Mouse (Mus musculus): Measurements from ENCODE around the gene Trim62. TPM values are rescaled to one million over a fixed set of nuclear protein-coding genes. Genes with fewer than 3 reads are reported as not detected.

Trim62 gene
- polyA plus RNA-seq, 1 experiment: 33.5 TPM

DNA sequence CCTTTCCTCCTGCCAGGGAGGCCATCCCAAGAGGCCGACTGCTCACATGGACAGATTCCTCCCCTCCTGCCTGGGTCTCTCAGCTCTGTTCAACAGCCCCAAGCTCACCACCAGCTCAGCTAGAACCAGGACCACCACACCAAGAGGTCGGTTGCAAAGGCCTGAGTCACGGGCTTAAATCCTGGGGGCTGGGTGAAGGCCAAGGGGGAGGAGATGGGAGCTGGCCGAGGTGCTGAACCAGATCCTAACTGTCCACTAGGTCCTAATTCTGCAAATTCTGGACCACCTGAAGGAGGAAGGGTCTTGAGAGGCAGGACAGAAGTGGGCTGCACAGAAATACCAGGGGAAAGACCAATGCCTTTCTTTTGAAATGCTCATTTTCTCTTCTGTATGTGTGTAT, 30.4 kb downstream of the Trim62 start:
- no peak for DNase-seq (ENCODE audit: low read depth)
- TF ChIP-seq POLR2A (IDR thresholded peaks at IDR 0.05; ENCODE audit: borderline replicate concordance, extremely low read depth, insufficient read depth, insufficient read length, poor library complexity, severe bottlenecking) (no peak), CTCF (IDR thresholded peaks at IDR 0.05; ENCODE audit: borderline replicate concordance, extremely low read depth, insufficient read depth, insufficient read length) (no peak)

DNA sequence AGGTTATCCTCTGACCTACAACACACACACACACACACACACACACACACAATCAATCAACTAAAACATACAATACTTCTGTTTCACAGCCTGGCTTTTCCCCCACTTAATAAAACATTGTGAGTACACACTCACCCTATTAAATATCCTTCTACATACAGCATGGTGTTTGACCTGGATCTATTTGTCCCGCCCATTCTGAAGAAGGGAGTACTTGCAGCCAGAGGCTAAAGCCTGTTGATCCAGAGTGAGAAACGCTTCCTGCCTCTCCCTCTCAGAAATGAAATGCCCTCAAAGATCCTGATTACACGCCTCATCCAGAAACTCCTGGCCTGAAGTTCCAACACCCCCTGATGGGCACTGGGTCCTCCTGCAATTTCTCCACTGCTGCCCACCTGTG, 33.7 kb downstream of the Trim62 start:
- no peak for DNase-seq (ENCODE audit: low read depth)

DNA sequence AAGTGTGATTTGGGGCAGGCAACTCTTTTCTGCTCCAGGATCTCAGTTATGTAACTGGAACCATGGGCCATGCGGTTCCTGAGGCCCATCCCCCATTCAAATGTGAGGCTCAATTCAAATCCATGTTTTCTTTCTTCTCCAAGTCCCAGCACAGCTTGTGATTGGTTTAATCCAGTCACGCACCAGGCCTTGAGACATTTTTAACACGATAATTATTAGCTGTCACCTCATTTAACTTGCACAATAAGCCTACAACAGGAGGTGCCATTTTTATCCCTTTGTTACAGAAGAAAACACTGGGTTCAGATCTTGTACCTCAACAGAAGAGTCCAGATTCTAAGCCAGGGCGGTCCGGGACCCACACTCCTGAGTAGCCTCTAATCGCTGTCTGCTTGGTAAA, 34.4 kb downstream of the Trim62 start:
- DNase-seq (ENCODE audit: low read depth): peak; percentile 74
- no peak for TF ChIP-seq POLR2A (IDR thresholded peaks at IDR 0.05; ENCODE audit: borderline replicate concordance, extremely low read depth, insufficient read depth, insufficient read length, poor library complexity, severe bottlenecking)
- no peak for TF ChIP-seq CTCF (IDR thresholded peaks at IDR 0.05; ENCODE audit: borderline replicate concordance, extremely low read depth, insufficient read depth, insufficient read length)

More for the DNA sequence above, 33.7 kb downstream of the Trim62 start:
- no peak for TF ChIP-seq POLR2A (IDR thresholded peaks at IDR 0.05; ENCODE audit: borderline replicate concordance, extremely low read depth, insufficient read depth, insufficient read length, poor library complexity, severe bottlenecking)
- no peak for TF ChIP-seq CTCF (IDR thresholded peaks at IDR 0.05; ENCODE audit: borderline replicate concordance, extremely low read depth, insufficient read depth, insufficient read length)

DNA sequence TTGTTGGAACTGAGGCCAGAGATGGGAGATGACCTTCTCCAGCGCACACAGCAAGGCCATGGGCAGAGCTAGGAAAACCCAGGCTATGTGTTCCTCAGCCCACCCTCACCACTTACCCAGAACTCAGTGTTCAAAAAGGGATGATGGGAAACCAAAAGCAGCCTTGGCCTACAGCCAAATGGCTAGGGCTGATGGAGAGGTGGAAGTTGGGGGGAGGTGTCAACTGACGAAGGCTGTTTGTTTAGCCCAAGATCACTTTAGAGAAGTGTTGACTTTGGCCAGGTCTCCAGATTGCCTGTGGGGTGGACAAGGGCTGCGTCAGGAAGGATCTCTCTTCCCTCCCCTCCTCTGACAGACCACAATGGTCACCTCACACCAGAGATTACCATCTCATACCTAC, 34.8 kb downstream of the Trim62 start:
- peak; percentile 65 for DNase-seq (ENCODE audit: low read depth)
- TF ChIP-seq CTCF (IDR thresholded peaks at IDR 0.05; ENCODE audit: borderline replicate concordance, extremely low read depth, insufficient read depth, insufficient read length) (no peak), POLR2A (IDR thresholded peaks at IDR 0.05; ENCODE audit: borderline replicate concordance, extremely low read depth, insufficient read depth, insufficient read length, poor library complexity, severe bottlenecking) (no peak)

DNA sequence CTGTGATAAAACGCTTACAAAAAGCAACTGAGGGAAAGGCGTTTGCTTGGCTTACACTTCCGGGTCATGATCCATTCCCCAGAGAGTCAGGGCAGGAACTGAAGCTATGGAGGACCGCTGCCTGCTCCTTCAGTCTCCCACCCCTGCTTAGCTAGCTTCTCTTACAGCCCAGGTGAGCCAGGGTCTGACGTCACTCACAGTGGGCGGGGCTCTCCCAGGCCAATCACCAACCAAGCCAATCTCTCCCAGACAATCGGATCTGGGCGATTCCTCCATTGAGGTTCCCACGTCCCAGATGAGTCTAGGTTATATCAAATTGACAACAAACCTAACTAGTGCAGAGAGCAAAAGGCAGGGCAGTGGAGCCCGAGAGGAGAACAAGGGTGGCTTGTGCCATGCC, 35.7 kb downstream of the Trim62 start:
- DNase-seq (ENCODE audit: low read depth): no peak

DNA sequence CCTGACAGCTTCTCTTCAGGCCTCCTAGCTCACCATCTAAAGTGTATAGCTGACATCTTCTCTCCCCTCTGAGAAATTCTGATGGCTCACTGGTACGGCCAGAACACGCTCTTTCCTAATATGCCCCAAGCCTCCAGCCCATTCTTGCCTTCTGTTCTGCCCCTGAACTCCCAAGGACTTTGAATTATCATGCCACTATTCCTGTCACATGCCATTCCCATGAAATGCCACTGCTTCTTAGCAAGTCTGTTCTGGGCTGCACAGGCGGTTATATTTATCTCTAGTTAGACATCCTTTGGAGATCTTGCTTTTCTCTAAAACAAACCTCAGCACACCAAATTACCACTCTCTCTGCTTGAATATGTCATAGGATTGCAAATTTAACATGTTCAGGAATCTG, 40.2 kb downstream of the Trim62 start:
- TF ChIP-seq CTCF (IDR thresholded peaks at IDR 0.05; ENCODE audit: borderline replicate concordance, extremely low read depth, insufficient read depth, insufficient read length): no peak
- DNase-seq (ENCODE audit: low read depth): no peak

More for the DNA sequence above, 35.7 kb downstream of the Trim62 start:
- TF ChIP-seq POLR2A (IDR thresholded peaks at IDR 0.05; ENCODE audit: borderline replicate concordance, extremely low read depth, insufficient read depth, insufficient read length, poor library complexity, severe bottlenecking) (no peak), CTCF (IDR thresholded peaks at IDR 0.05; ENCODE audit: borderline replicate concordance, extremely low read depth, insufficient read depth, insufficient read length) (no peak)

DNA sequence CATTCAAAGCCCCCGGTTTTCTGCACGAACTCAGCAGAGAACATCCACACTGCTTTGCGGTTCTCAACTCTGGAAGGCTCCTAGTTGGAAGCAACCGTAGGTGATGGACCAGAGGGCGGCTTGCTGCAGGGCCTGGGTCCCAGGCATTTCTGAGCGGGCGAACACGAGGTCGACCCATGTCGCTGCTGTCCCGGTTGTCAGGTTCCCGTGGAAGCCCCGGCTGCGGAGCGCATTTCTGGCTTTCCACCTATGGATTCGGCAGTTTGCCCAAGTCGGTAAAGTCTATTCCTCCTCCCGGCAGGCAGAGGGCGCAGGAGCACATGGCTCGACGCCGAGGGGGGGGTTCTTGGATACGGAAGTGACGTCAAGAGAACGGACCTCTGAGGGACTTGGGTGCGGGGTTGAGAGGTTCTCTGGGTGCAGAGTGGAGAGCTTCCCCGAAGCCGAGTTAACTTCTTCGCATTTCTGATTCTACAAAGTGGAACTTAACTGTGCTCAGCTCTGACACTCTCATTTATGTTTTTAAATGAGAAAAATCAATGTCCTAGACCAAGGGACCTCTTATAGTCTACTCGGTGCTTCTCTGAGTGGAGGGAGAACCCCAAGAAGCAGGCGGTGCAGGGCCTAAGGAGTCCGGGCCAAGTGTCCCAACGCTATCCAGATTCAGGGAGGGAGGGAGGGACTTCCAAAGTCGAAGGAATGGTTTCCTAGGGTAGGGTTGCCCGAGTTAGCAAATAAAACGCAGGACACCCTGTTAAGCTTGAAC, 41.6 kb downstream of the Trim62 start:
- peak; percentile 69; the same call in 1 of the 2 replicates for TF ChIP-seq POLR2A (IDR thresholded peaks at IDR 0.05; ENCODE audit: borderline replicate concordance, extremely low read depth, insufficient read depth, insufficient read length, poor library complexity, severe bottlenecking)
- TF ChIP-seq CTCF (IDR thresholded peaks at IDR 0.05; ENCODE audit: borderline replicate concordance, extremely low read depth, insufficient read depth, insufficient read length): peak; percentile 95
- DNase-seq (ENCODE audit: low read depth): peak; percentile 97

DNA sequence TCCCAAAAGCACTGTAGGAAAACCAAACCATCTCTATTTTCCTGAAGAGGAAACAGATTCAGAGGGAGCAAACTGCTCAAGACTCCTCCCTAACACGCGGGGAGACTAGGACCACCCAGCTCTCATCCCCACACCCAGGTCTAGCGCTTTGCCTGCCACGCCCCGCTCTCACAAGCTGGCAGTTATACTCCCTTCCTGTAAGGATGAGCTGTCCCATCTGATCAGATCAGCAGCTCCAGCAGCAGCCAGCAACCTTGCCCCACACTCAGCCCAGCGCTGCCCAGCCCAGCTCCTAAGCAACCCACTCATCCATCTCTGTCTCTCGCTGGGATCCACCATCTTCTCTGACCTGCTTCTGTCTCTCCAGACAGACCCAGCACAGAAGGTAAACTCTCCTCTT, 49.4 kb downstream of the Trim62 start:
- TF ChIP-seq CTCF (IDR thresholded peaks at IDR 0.05; ENCODE audit: borderline replicate concordance, extremely low read depth, insufficient read depth, insufficient read length): no peak
- no peak for TF ChIP-seq POLR2A (IDR thresholded peaks at IDR 0.05; ENCODE audit: borderline replicate concordance, extremely low read depth, insufficient read depth, insufficient read length, poor library complexity, severe bottlenecking)
- DNase-seq (ENCODE audit: low read depth): no peak

DNA sequence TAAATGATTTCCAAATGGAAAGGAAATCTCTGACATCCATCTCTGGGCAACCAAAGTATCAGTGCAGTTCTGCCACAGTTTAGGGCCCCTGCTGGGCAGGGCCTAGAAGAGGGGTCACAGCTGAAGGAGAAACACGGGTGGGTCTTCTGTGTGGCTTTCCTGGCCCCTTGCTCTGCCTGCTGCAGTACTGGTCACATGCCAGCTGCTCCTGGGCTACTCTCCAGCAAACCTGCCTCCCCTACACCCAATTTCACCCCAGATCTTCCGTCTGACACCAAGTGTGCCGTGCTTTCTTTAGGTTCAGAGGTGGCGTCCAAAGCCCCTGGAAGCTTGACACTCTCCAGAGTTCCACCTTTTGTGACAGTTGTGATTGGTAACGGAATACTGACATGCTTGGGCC, 52.2 kb downstream of the Trim62 start:
- no peak for TF ChIP-seq CTCF (IDR thresholded peaks at IDR 0.05; ENCODE audit: borderline replicate concordance, extremely low read depth, insufficient read depth, insufficient read length)
- no peak for TF ChIP-seq POLR2A (IDR thresholded peaks at IDR 0.05; ENCODE audit: borderline replicate concordance, extremely low read depth, insufficient read depth, insufficient read length, poor library complexity, severe bottlenecking)
- DNase-seq (ENCODE audit: low read depth): no peak

DNA sequence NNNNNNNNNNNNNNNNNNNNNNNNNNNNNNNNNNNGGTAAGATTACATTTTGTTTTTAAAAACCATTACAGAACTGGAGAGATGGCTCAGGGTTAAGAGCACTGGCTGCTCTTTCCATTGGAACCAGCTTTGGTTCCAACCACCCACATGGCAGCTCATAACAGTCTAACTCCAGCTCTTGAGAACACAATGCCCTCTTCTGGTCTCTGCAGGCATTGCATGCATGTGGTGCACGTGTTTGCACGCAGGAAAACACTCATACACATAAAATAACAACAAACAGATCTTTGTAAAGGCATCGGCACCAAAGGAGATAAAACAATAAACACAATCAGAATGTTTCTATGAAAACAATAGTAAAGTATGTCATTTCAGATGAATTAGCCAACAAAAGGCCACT, 59.0 kb downstream of the Trim62 start:
- TF ChIP-seq CTCF (IDR thresholded peaks at IDR 0.05; ENCODE audit: borderline replicate concordance, extremely low read depth, insufficient read depth, insufficient read length) (peak; percentile 36; the same call in 1 of the 2 replicates), POLR2A (IDR thresholded peaks at IDR 0.05; ENCODE audit: borderline replicate concordance, extremely low read depth, insufficient read depth, insufficient read length, poor library complexity, severe bottlenecking) (no peak)
- DNase-seq (ENCODE audit: low read depth): no peak

DNA sequence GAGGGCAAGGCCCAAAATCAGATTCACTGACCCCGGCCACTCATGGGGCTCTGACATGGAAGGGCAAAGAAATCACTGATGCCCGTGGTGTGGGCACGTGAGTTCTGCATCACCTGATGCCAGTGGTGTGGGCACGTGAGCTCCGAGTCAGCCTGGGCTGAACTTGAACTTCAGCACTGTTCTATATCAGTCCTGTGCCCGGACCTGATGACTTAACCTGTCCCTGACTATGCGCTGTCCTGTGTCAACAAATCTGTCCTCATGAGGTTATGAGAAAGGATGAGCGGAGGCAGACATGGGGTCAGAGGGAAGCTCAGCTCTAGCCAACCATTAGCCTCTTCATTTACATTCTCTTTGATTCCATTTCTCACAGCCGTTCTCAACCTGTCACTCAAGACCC, 63.4 kb downstream of the Trim62 start:
- DNase-seq (ENCODE audit: low read depth): no peak
- no peak for TF ChIP-seq CTCF (IDR thresholded peaks at IDR 0.05; ENCODE audit: borderline replicate concordance, extremely low read depth, insufficient read depth, insufficient read length)
- no peak for TF ChIP-seq POLR2A (IDR thresholded peaks at IDR 0.05; ENCODE audit: borderline replicate concordance, extremely low read depth, insufficient read depth, insufficient read length, poor library complexity, severe bottlenecking)

DNA sequence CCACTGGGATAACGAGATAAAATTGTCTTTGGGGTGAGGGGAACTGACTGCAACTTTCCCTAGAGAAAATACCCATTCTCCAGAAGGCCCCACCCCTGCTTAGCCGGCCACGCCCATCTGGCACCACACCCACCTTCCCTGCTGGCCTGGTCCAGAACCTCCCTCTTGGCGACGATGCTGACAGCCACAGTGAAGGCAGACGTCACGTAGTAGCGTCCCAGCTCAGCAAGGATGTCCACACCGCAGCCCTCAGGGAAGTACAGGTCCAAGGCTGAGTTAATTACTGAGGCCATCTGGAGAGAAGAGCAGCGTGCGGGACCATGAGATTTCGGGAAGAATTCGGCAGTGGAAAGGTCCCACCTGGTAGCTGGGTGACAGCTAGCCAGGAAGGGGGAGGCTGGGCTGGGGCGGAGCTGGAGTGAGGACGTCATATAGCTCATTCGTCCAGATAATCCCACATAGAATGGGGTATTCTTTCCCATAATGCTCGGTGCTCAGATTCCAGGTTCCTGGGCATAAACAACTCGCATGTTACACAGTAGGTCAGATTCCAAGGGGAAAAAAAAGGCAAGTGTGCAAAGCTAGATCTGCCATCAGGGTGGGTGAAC, 64.0 kb downstream of the Trim62 start:
- TF ChIP-seq CTCF (IDR thresholded peaks at IDR 0.05; ENCODE audit: borderline replicate concordance, extremely low read depth, insufficient read depth, insufficient read length) (no peak), POLR2A (IDR thresholded peaks at IDR 0.05; ENCODE audit: borderline replicate concordance, extremely low read depth, insufficient read depth, insufficient read length, poor library complexity, severe bottlenecking) (no peak)
- peak; percentile 43 for DNase-seq (ENCODE audit: low read depth)

Data from brain, embryonic 14.5 days (tissue).